Mouse (Mus musculus) embryonic facial prominence, embryonic 12.5 days (tissue): ENCODE data around the gene Ugdh. TPM values are rescaled to one million over a fixed set of nuclear protein-coding genes. Genes with fewer than 3 reads are reported as not detected.
A peak's percentile ranks its signal among the peaks of the same experiment; 100 is the strongest.
"Not testable (repeated sequence)": the region's sequence is repeated elsewhere in the genome, so short reads cannot be mapped to it uniquely, and the experiment has no call there.

ENCODE experiments used
- ATAC-seq: fragments of 200-750 bp; cut with Nextera tagmentation; 2 replicates; pipeline ENCODE4 v1.8.0; 2017; ENCODE audit not compliant: insufficient number of reproducible peaks, insufficient read depth, low FRiP score, low TSS enrichment
- H3K27ac ChIP-seq: fragments of 300-500 bp; sonication (generic); 2 replicates; pipeline ENCODE4 v1.5.1; 2016; ENCODE audit warnings: mild to moderate bottlenecking
- H3K27me3 ChIP-seq: fragments of 300-500 bp; sonication (generic); 2 replicates; pipeline ENCODE4 v1.6.1; 2016; ENCODE audit warnings: mild to moderate bottlenecking, moderate library complexity
- H3K36me3 ChIP-seq: fragments of 300-500 bp; sonication (generic); 2 replicates; pipeline ENCODE4 v1.6.1; 2016; ENCODE audit warnings: mild to moderate bottlenecking
- H3K4me1 ChIP-seq: fragments of 300-500 bp; sonication (generic); 2 replicates; pipeline ENCODE4 v1.6.1; 2016
- H3K4me2 ChIP-seq: fragments of 300-500 bp; sonication (generic); replicated peaks from 2 replicates; pipeline ENCODE4 v1.6.1; 2016; ENCODE audit warnings: mild to moderate bottlenecking, moderate library complexity
- H3K4me3 ChIP-seq: fragments of 300-500 bp; sonication (generic); 2 replicates; pipeline ENCODE4 v1.5.1; 2016; ENCODE audit warnings: mild to moderate bottlenecking
- H3K9ac ChIP-seq: fragments of 300-500 bp; sonication (generic); 2 replicates; pipeline ENCODE4 v1.6.1; 2016; ENCODE audit warnings: mild to moderate bottlenecking, moderate library complexity
- H3K9me3 ChIP-seq: fragments of 300-500 bp; sonication (generic); 2 replicates; pipeline ENCODE4 v1.6.1; 2016; ENCODE audit warnings: mild to moderate bottlenecking, moderate library complexity
- WGBS: fragments of 180-500 bp; shearing (Covaris S2); methylation state at CpG from one replicate; pipeline ENCODE4 v1.1.7; 2016; 5-methylcytosine and 5-hydroxymethylcytosine counted together
- polyA plus RNA-seq: library from polyadenylated mRNA; unstranded; fragments of >200 nt; fragmentation: Nextera tagmentation; extraction: Ambion mirVana; gene quantifications from 2 replicates; pipeline ENCODE4 v1.2.1, GENCODE M21; 2016

The Ugdh gene
- polyA plus RNA-seq, result 146 and 147 TPM in 2 replicates

GRCm38 (mm10) chr5:65435806-65436561 is at the start of gene Ugdh:
Gene Ugdh, minus strand, starts transcription at chr5:65435949.
- WGBS, result under 1% methylated on average over 51 of the region's 51 CpGs
- ATAC-seq, result peak; percentile 95
- H3K9me3 ChIP-seq, result no peaks in the 10 kb centered on the region
- no peaks in the 10 kb centered on the region for H3K36me3 ChIP-seq
- H3K4me2 ChIP-seq, result peak within 1 kb of the TSS; percentile 73
- H3K9ac ChIP-seq, result peak within 1 kb of the TSS; percentile 81
- H3K27me3 ChIP-seq, result no peaks in the 10 kb centered on the region
- H3K27ac ChIP-seq, result peak within 1 kb of the TSS; percentile 87
- H3K4me1 ChIP-seq, result peaks cover 20% of the 10 kb centered on the region
- H3K4me3 ChIP-seq, result peak within 1 kb of the TSS; percentile 79

- H3K9ac ChIP-seq, result no peak overlapping the region
- peaks cover 3% of the 10 kb centered on the region; the same call in 1 of the 2 replicates for H3K4me1 ChIP-seq
- no peaks in the 10 kb centered on the region for H3K27me3 ChIP-seq
- no peak overlapping the region for H3K27ac ChIP-seq
- no peak for ATAC-seq
- 77% methylated on average over 4 of the region's 4 CpGs for WGBS
- no peaks in the 10 kb centered on the region for H3K36me3 ChIP-seq
- H3K9me3 ChIP-seq, result no peaks in the 10 kb centered on the region
- no peak overlapping the region for H3K4me2 ChIP-seq
- no peak overlapping the region for H3K4me3 ChIP-seq
These were observed 47.2 kb upstream of the Ugdh start for GRCm38 (mm10) chr5:65482996-65483395.

GRCm38 (mm10) chr5:65480511-65480910 is 44.8 kb upstream of the Ugdh start:
- Histone ChIP-seq H3K9ac (no peak overlapping the region), H3K4me2 (no peak overlapping the region), H3K27ac (no peak overlapping the region), H3K36me3 (no peaks in the 10 kb centered on the region), H3K9me3 (no peaks in the 10 kb centered on the region), H3K4me1 (no peaks in the 10 kb centered on the region), H3K4me3 (no peak overlapping the region), H3K27me3 (no peaks in the 10 kb centered on the region)
- WGBS, result 83% methylated on average over 4 of the region's 4 CpGs
- no peak for ATAC-seq

- H3K4me1 ChIP-seq, result no peaks in the 10 kb centered on the region
- WGBS, result 83% methylated on average over 9 of the region's 9 CpGs
- H3K27ac ChIP-seq, result no peak overlapping the region
- H3K4me3 ChIP-seq, result no peak overlapping the region
- no peak overlapping the region for H3K9ac ChIP-seq
- no peak for ATAC-seq
- H3K9me3 ChIP-seq, result no peaks in the 10 kb centered on the region
- no peak overlapping the region for H3K4me2 ChIP-seq
- H3K27me3 ChIP-seq, result no peaks in the 10 kb centered on the region
- no peaks in the 10 kb centered on the region for H3K36me3 ChIP-seq
These were observed 44.1 kb upstream of the Ugdh start for GRCm38 (mm10) chr5:65479681-65480445.

- H3K9me3 ChIP-seq, result no peaks in the 10 kb centered on the region
- no peak overlapping the region for H3K4me3 ChIP-seq
- no peaks in the 10 kb centered on the region for H3K27me3 ChIP-seq
- no peaks in the 10 kb centered on the region for H3K36me3 ChIP-seq
- H3K9ac ChIP-seq, result no peak overlapping the region
- H3K4me1 ChIP-seq, result no peaks in the 10 kb centered on the region
- WGBS, result 69% methylated on average over 4 of the region's 4 CpGs
- no peak for ATAC-seq
- H3K4me2 ChIP-seq, result no peak overlapping the region
- no peak overlapping the region for H3K27ac ChIP-seq
These were observed 42.5 kb upstream of the Ugdh start for GRCm38 (mm10) chr5:65478224-65478623.

- H3K4me3 ChIP-seq, H3K27me3 ChIP-seq, ATAC-seq, H3K27ac ChIP-seq, H3K4me1 ChIP-seq, H3K4me2 ChIP-seq, H3K36me3 ChIP-seq, H3K9ac ChIP-seq, H3K9me3 ChIP-seq: not testable (repeated sequence)
- WGBS, result 94% methylated on average over 4 of the region's 4 CpGs
These were observed 41.0 kb upstream of the Ugdh start for GRCm38 (mm10) chr5:65476739-65477138.

GRCm38 (mm10) chr5:65475806-65476205 is 40.1 kb upstream of the Ugdh start:
- no peaks in the 10 kb centered on the region for H3K36me3 ChIP-seq
- H3K9ac ChIP-seq, result no peak overlapping the region
- no peak overlapping the region for H3K4me2 ChIP-seq
- WGBS, result 68% methylated on average over 2 of the region's 2 CpGs
- no peaks in the 10 kb centered on the region for H3K27me3 ChIP-seq
- H3K4me3 ChIP-seq, result no peak overlapping the region
- no peaks in the 10 kb centered on the region for H3K9me3 ChIP-seq
- ATAC-seq, result no peak
- H3K4me1 ChIP-seq, result no peaks in the 10 kb centered on the region
- no peak overlapping the region for H3K27ac ChIP-seq

GRCm38 (mm10) chr5:65469766-65470165 is 34.0 kb upstream of the Ugdh start:
- H3K4me2 ChIP-seq, result no peak overlapping the region
- H3K27me3 ChIP-seq, result no peaks in the 10 kb centered on the region
- H3K9ac ChIP-seq, result no peak overlapping the region
- no peaks in the 10 kb centered on the region for H3K4me1 ChIP-seq
- no peak for ATAC-seq
- no peak overlapping the region for H3K27ac ChIP-seq
- H3K4me3 ChIP-seq, result no peak overlapping the region
- peaks cover 26% of the 10 kb centered on the region for H3K36me3 ChIP-seq
- WGBS, result 85% methylated on average over 6 of the region's 6 CpGs
- H3K9me3 ChIP-seq, result no peaks in the 10 kb centered on the region

- H3K27ac ChIP-seq, result no peak overlapping the region
- peaks cover 29% of the 10 kb centered on the region for H3K36me3 ChIP-seq
- 63% methylated on average over 3 of the region's 3 CpGs for WGBS
- no peak for ATAC-seq
- no peak overlapping the region for H3K4me2 ChIP-seq
- H3K4me3 ChIP-seq, result no peak overlapping the region
- H3K27me3 ChIP-seq, result no peaks in the 10 kb centered on the region
- no peak overlapping the region for H3K9ac ChIP-seq
- no peaks in the 10 kb centered on the region for H3K9me3 ChIP-seq
- no peaks in the 10 kb centered on the region for H3K4me1 ChIP-seq
These were observed 31.2 kb upstream of the Ugdh start for GRCm38 (mm10) chr5:65466911-65467310.

GRCm38 (mm10) chr5:65460361-65460760 is 24.6 kb upstream of the Ugdh start:
- H3K27ac ChIP-seq, result no peak overlapping the region
- H3K4me3 ChIP-seq, result no peak overlapping the region
- no peak overlapping the region for H3K9ac ChIP-seq
- ATAC-seq, result no peak
- H3K36me3 ChIP-seq, result 0 out of 2 replicates have a peak, but pooled peaks cover 6% of the 10 kb centered on the region
- 91% methylated on average over 14 of the region's 14 CpGs for WGBS
- H3K4me1 ChIP-seq, result peaks cover 22% of the 10 kb centered on the region
- no peaks in the 10 kb centered on the region for H3K27me3 ChIP-seq
- no peak overlapping the region for H3K4me2 ChIP-seq
- no peaks in the 10 kb centered on the region for H3K9me3 ChIP-seq

- Histone ChIP-seq H3K4me3 (no peak overlapping the region), H3K9me3 (no peaks in the 10 kb centered on the region), H3K36me3 (0 out of 2 replicates have a peak, but pooled peaks cover 6% of the 10 kb centered on the region), H3K9ac (no peak overlapping the region), H3K27ac (no peak overlapping the region), H3K4me2 (no peak overlapping the region), H3K4me1 (peaks cover 22% of the 10 kb centered on the region), H3K27me3 (no peaks in the 10 kb centered on the region)
- 89% methylated on average over 3 of the region's 3 CpGs for WGBS
- no peak for ATAC-seq
These were observed 23.7 kb upstream of the Ugdh start for GRCm38 (mm10) chr5:65459454-65459853.

- H3K4me1 ChIP-seq, result peaks cover 22% of the 10 kb centered on the region
- H3K36me3 ChIP-seq, result 0 out of 2 replicates have a peak, but pooled peaks cover 3% of the 10 kb centered on the region
- H3K4me2 ChIP-seq, result no peak overlapping the region
- ATAC-seq, result no peak
- H3K27me3 ChIP-seq, result no peaks in the 10 kb centered on the region
- H3K9me3 ChIP-seq, result no peaks in the 10 kb centered on the region
- peak overlapping the region; percentile 89 for H3K27ac ChIP-seq
- H3K9ac ChIP-seq, result no peak overlapping the region
- no peak overlapping the region for H3K4me3 ChIP-seq
- 68% methylated on average over 5 of the region's 5 CpGs for WGBS
These were observed 22.1 kb upstream of the Ugdh start for GRCm38 (mm10) chr5:65457846-65458245.
